Mouse (Mus musculus) CD8-positive naive resting alpha-beta T cell, adult 57 days (primary cell): ENCODE data around the gene Gzmg. TPM values are rescaled to one million over a fixed set of nuclear protein-coding genes. Genes with fewer than 3 reads are reported as not detected.

ENCODE experiments used
- total RNA-seq: library from RNA; stranded (reverse); gene quantifications from one replicate; pipeline ENCODE4 v1.2.4, GENCODE M21; 2023

The Gzmg gene
- total RNA-seq = not detected

DNA sequence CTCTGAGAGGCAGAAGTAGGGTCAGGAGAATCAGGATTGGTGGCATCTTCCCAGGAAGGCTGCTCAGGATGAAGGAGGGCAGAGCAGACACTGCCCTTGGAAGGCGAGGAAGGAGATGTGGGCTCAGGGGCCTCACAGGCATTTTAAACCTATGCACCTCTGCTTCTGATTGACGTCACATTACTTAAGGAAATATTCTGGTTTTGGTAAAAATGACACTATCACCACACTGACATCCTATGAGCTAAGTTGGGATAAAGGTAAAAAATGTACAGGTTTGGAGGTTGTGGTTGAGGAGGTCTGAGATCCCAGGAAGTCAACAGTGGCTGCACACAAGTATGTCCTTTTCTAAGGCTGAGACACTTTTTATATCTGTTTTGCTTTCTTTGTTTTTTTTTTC, at the start of gene Gzmg:
Gzmg (minus strand) TSS at position 101 of the 400 bp plus-strand sequence.

DNA sequence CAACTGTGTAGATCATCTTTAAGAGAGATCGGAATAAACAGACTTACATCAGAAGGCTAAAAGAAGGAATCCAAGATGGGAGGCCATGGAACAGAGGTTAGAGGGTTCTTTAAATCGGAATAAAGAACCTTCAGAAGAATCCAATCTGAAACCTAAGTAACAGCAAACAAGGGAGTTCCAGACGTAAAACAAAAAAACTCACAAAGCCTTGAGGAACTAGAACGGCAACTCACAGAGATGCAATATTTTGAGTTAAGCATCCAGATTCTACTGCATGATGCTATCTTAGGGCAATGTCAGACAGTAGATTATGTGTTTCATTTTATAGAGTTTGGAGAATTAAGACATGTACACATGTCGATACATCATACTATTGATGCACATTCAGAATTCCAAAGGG, 15.1 kb upstream of the Gzmg start, which contains the start of gene Gzmn:
Gzmn (minus strand) TSS at position 101 of the 400 bp plus-strand sequence.

DNA sequence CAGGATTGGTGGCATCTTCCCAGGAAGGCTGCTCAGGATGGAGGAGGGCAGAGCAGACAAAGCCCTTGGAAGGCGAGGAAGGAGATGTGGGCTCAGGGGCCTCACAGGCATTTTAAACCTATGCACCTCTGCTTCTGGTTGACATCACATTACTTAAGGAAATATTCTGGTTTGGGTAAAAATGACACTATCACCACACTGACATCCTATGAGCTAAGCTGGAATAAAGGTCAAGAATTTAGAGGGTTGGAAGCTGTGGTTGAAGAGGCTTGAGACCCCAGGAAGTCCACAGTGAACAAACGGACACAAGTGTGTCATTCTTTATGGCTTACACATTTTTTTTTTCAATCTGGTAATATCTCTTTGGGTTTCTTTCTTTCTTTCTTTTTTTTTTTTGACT, 26.9 kb downstream of the Gzmg start, which contains the start of gene Gzmd:
Gzmd (minus strand) TSS at position 101 of the 400 bp plus-strand sequence.

DNA sequence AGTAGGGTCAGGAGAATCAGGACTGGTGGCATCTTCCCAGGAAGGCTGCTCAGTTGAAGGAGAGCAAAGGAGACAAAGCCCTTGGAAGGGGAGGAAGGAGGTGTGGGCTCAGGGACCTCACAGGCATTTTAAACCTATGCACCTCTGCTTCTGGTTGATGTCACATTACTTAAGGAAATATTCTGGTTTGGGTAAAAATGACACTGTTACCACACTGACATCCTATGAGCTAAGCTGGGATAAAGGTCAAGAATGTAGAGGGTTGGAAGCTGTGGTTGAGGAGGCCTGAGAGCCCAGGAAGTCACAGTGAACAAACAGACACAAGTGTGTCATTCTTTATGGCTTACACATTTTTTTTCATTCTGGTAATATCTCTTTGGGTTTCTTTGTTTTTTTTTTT, 38.9 kb downstream of the Gzmg start, which contains the start of gene Gzme:
Gzme (minus strand) TSS at position 101 of the 400 bp plus-strand sequence.

Other genes starting within 250 kb of the Gzmg start
- not detected for gene Cma1, start 214.9 kb downstream of the Gzmg start, total RNA-seq
- not detected for gene Cma2, start 208.6 kb downstream of the Gzmg start, total RNA-seq
- gene Mcpt1, start 141.6 kb downstream of the Gzmg start, total RNA-seq = not detected
- not detected for gene Mcpt9, start 129.1 kb downstream of the Gzmg start, total RNA-seq
- gene Mcpt2, start 117.5 kb downstream of the Gzmg start, total RNA-seq = not detected
- gene Mcpt4, start 97.3 kb downstream of the Gzmg start, total RNA-seq = not detected
- gene Mcpt8, start 74.3 kb downstream of the Gzmg start, total RNA-seq = not detected
- not detected for gene Ctsg, start 57.0 kb downstream of the Gzmg start, total RNA-seq
- not detected for gene Gzme, start 39.0 kb downstream of the Gzmg start, total RNA-seq
- not detected for gene Gzmd, start 27.0 kb downstream of the Gzmg start, total RNA-seq
- not detected for gene Gzmn, start 15.0 kb upstream of the Gzmg start, total RNA-seq
- not detected for gene Gzmf, start 51.8 kb upstream of the Gzmg start, total RNA-seq
- 0.61 TPM for gene Gzmc, start 75.1 kb upstream of the Gzmg start, total RNA-seq
- 2.5 TPM for gene Gzmb, start 102.7 kb upstream of the Gzmg start, total RNA-seq
- not detected for gene Atp12a, start 205.5 kb upstream of the Gzmg start, total RNA-seq
- not detected for gene Rnf17, start 243.0 kb upstream of the Gzmg start, total RNA-seq